Mouse (Mus musculus) heart, adult 2 months (tissue): Measurements from ENCODE around the gene Hibch. TPM values are rescaled to one million over a fixed set of nuclear protein-coding genes. Genes with fewer than 3 reads are reported as not detected.
"Not testable (repeated sequence)": the region's sequence is repeated elsewhere in the genome, so short reads cannot be mapped to it uniquely, and the experiment has no call there.

ENCODE experiments used
- DNase-seq, 2 experiments: peaks; one replicate each; pipeline ENCODE4 v3.0.0; 2021
- H3K27ac ChIP-seq: fragments of 200-600 bp; 2 replicates; pipeline ENCODE4 v1.8.1; 2022
- H3K27me3 ChIP-seq: fragments of 200-500 bp; 2 replicates; pipeline ENCODE4 v1.6.1; 2012; ENCODE audit warnings: mild to moderate bottlenecking, low read length, inconsistent platforms, mixed read lengths; ENCODE audit not compliant: control insufficient read depth, insufficient read depth
- H3K36me3 ChIP-seq: fragments of 200-500 bp; 2 replicates; pipeline ENCODE4 v1.6.1; 2012; ENCODE audit warnings: low read length, inconsistent platforms; ENCODE audit not compliant: control insufficient read depth, insufficient read depth
- H3K4me1 ChIP-seq: fragments of 200-500 bp; 2 replicates; pipeline ENCODE4 v1.6.1; 2011; ENCODE audit warnings: low read length; ENCODE audit not compliant: control insufficient read depth, insufficient read depth
- H3K4me3 ChIP-seq: fragments of 200-600 bp; 2 replicates; pipeline ENCODE4 v1.8.1; 2022
- H3K79me2 ChIP-seq: fragments of 200-500 bp; replicated peaks from 2 replicates; pipeline ENCODE4 v1.6.1; 2012; ENCODE audit warnings: mild to moderate bottlenecking, inconsistent platforms, low read length, moderate library complexity, mixed read lengths; ENCODE audit not compliant: control insufficient read depth, insufficient read depth
- H3K9ac ChIP-seq: fragments of 200-500 bp; 2 replicates; pipeline ENCODE4 v1.6.1; 2012; ENCODE audit warnings: low read depth, mild to moderate bottlenecking, control low read depth, inconsistent platforms, low read length, mixed read lengths
- CTCF ChIP-seq: fragments of 200-600 bp; IDR thresholded peaks from 2 replicates; pipeline ENCODE4 v1.8.1; 2022; ENCODE audit warnings: antibody characterized with exemption, mild to moderate bottlenecking, moderate library complexity
- EP300 ChIP-seq: fragments of 200-500 bp; IDR thresholded peaks from 2 replicates; pipeline ENCODE4 v1.6.1; 2011; ENCODE audit warnings: low read depth, low read length, control low read depth; ENCODE audit not compliant: insufficient read depth
- POLR2A ChIP-seq: fragments of 200-500 bp; IDR thresholded peaks from 2 replicates; pipeline ENCODE4 v1.6.1; 2011; ENCODE audit warnings: mild to moderate bottlenecking, low read depth, low read length, control low read depth; ENCODE audit not compliant: insufficient read depth
- WGBS: fragments of 180-500 bp; shearing (Covaris S2); methylation state at CpG from one replicate; pipeline ENCODE4 v1.1.7; 2018; 5-methylcytosine and 5-hydroxymethylcytosine counted together
- intact Hi-C: fragments of 180-260 bp; cut with DNase I; formaldehyde crosslinking; loops from one replicate; pipeline ENCODE4 v1.15.1; 2025
- polyA plus RNA-seq: library from polyadenylated mRNA; depleted of rRNA; stranded (reverse); fragments of >200 nt; gene quantifications from 2 replicates; pipeline ENCODE4 v1.2.3, GENCODE M21; 2012
- total RNA-seq, 2 experiments: library from RNA; stranded (reverse); gene quantifications; 2 replicates each; pipeline ENCODE4 v1.2.3; 2021

The Hibch gene
- total and polyA plus RNA-seq, 3 experiments = 52.8 to 86.8 (median 70.5) TPM

GRCm38 (mm10) chr1:52849422-52849821 lies 4.7 kb downstream of the Hibch start:
- Histone ChIP-seq H3K36me3 (peaks cover 4% of the 10 kb centered on the region; the same call in 1 of the 2 replicates), H3K27ac (no peak overlapping the region), H3K4me3 (no peak overlapping the region), H3K9ac (no peak overlapping the region), H3K27me3 (no peaks in the 10 kb centered on the region), H3K79me2 (no peaks in the 10 kb centered on the region; the same call in none of the 2 replicates), H3K4me1 (peaks cover 3% of the 10 kb centered on the region; the same call in 1 of the 2 replicates)
- no peak for DNase-seq
- WGBS = 71% methylated on average over 4 of the region's 4 CpGs
- intact Hi-C loops = loop anchor here (5.0 to 10.0 kb wide), 2 partner anchors 47 to 355 kb away; no protein-coding TSS in a partner anchor
- TF ChIP-seq EP300 (no peak), POLR2A (no peak), CTCF (no peak)

GRCm38 (mm10) chr1:52854029-52854428 lies 9.3 kb downstream of the Hibch start:
- 47% methylated on average over 1 of the region's 1 CpGs for WGBS
- intact Hi-C loops = loop anchor here (2.0 kb wide), 1 partner anchor 207 kb away; no protein-coding TSS in a partner anchor

GRCm38 (mm10) chr1:52855904-52856601 lies 11.3 kb downstream of the Hibch start:
- TF ChIP-seq POLR2A (no peak), CTCF (no peak), EP300 (no peak)
- DNase-seq = no peak
- H3K79me2 ChIP-seq = no peaks in the 10 kb centered on the region
- H3K9ac ChIP-seq = no peak overlapping the region
- 77% methylated on average over 7 of the region's 7 CpGs for WGBS
- intact Hi-C loops = loop anchor here (2.0 kb wide), 1 partner anchor 209 kb away; no protein-coding TSS in a partner anchor
- no peak overlapping the region for H3K27ac ChIP-seq
- no peak overlapping the region for H3K4me3 ChIP-seq
- no peaks in the 10 kb centered on the region for H3K4me1 ChIP-seq
- no peaks in the 10 kb centered on the region for H3K36me3 ChIP-seq
- no peaks in the 10 kb centered on the region for H3K27me3 ChIP-seq

More at GRCm38 (mm10) chr1:52854029-52854428, 9.3 kb downstream of the Hibch start:
- not testable (repeated sequence) for H3K27ac ChIP-seq, H3K9ac ChIP-seq, H3K36me3 ChIP-seq, H3K27me3 ChIP-seq, DNase-seq, H3K4me1 ChIP-seq, H3K79me2 ChIP-seq, H3K4me3 ChIP-seq
- TF ChIP-seq CTCF = peak; percentile 72

GRCm38 (mm10) chr1:52864220-52864619 lies 19.5 kb downstream of the Hibch start:
- no peaks in the 10 kb centered on the region for H3K27me3 ChIP-seq
- H3K79me2 ChIP-seq = no peaks in the 10 kb centered on the region
- H3K4me1 ChIP-seq = no peaks in the 10 kb centered on the region
- 100% methylated on average over 1 of the region's 1 CpGs for WGBS
- DNase-seq = no peak
- intact Hi-C loops = no loop called here
- H3K4me3 ChIP-seq = no peak overlapping the region
- H3K27ac ChIP-seq = no peak overlapping the region
- no peak overlapping the region for H3K9ac ChIP-seq
- no peaks in the 10 kb centered on the region; the same call in 1 of the 2 replicates for H3K36me3 ChIP-seq
- no peak for TF ChIP-seq POLR2A
- no peak for TF ChIP-seq CTCF
- no peak for TF ChIP-seq EP300

- Histone ChIP-seq H3K27ac (no peak overlapping the region), H3K79me2 (no peaks in the 10 kb centered on the region), H3K4me3 (no peak overlapping the region), H3K36me3 (no peaks in the 10 kb centered on the region; the same call in 1 of the 2 replicates), H3K4me1 (no peaks in the 10 kb centered on the region), H3K9ac (no peak overlapping the region), H3K27me3 (no peaks in the 10 kb centered on the region)
- intact Hi-C loops = no loop called here
- WGBS = 93% methylated on average over 3 of the region's 3 CpGs
- DNase-seq = no peak
- TF ChIP-seq POLR2A = no peak
- no peak for TF ChIP-seq EP300
- no peak for TF ChIP-seq CTCF
Observed at GRCm38 (mm10) chr1:52866007-52866406, 21.3 kb downstream of the Hibch start.

GRCm38 (mm10) chr1:52867876-52868275 lies 23.1 kb downstream of the Hibch start:
- Histone ChIP-seq H3K27ac (no peak overlapping the region), H3K36me3 (no peaks in the 10 kb centered on the region; the same call in 1 of the 2 replicates), H3K79me2 (no peaks in the 10 kb centered on the region), H3K27me3 (no peaks in the 10 kb centered on the region), H3K9ac (no peak overlapping the region), H3K4me3 (no peak overlapping the region), H3K4me1 (no peaks in the 10 kb centered on the region)
- WGBS = 94% methylated on average over 1 of the region's 1 CpGs
- no peak for DNase-seq
- intact Hi-C loops = no loop called here
- no peak for TF ChIP-seq EP300
- TF ChIP-seq POLR2A = no peak
- TF ChIP-seq CTCF = no peak
